Mouse (Mus musculus) neural tube, embryonic 11.5 days (tissue): ENCODE measurements at regions not wholly inside any gene's neighbourhood (a gene's known extent, or its start where the extent isn't known, plus 50 kb on each side); places are given as distances from the start of the nearest gene placed in this dataset.

Experiments
- ATAC-seq: fragments of 200-750 bp; cut with Nextera tagmentation; 2 replicates; pipeline ENCODE4 v1.8.0; 2017; ENCODE audit warnings: moderate number of reproducible peaks, mild to moderate bottlenecking, moderate TSS enrichment, moderate library complexity; ENCODE audit not compliant: insufficient read depth, low FRiP score, low TSS enrichment
- DNase-seq: peaks from one replicate; pipeline ENCODE4 v3.0.0-alpha.2; 2015; ENCODE audit warnings: low spot score
- H3K27ac ChIP-seq: fragments of 300-500 bp; sonication (generic); 2 replicates; pipeline ENCODE4 v1.5.1; 2014; ENCODE audit warnings: low read depth, mild to moderate bottlenecking, low read length
- H3K27me3 ChIP-seq: fragments of 300-500 bp; sonication (generic); 2 replicates; pipeline ENCODE4 v1.6.1; 2014; ENCODE audit warnings: mild to moderate bottlenecking, low read length, mixed read lengths; ENCODE audit not compliant: control insufficient read depth, insufficient read depth
- H3K36me3 ChIP-seq: fragments of 300-500 bp; sonication (generic); 2 replicates; pipeline ENCODE4 v1.6.1; 2014; ENCODE audit warnings: mild to moderate bottlenecking, low read length, moderate library complexity, mixed read lengths; ENCODE audit not compliant: control insufficient read depth, insufficient read depth
- H3K4me1 ChIP-seq: fragments of 300-500 bp; sonication (generic); 2 replicates; pipeline ENCODE4 v1.6.1; 2014; ENCODE audit warnings: low read length, mixed read lengths; ENCODE audit not compliant: control insufficient read depth, insufficient read depth
- H3K4me2 ChIP-seq: fragments of 300-500 bp; sonication (generic); 2 replicates; pipeline ENCODE4 v1.6.1; 2014; ENCODE audit warnings: low read depth, mild to moderate bottlenecking, moderate library complexity
- H3K4me3 ChIP-seq: fragments of 300-500 bp; sonication (generic); 2 replicates; pipeline ENCODE4 v1.5.1; 2014; ENCODE audit warnings: low read depth, low read length
- H3K9ac ChIP-seq: fragments of 300-500 bp; sonication (generic); 2 replicates; pipeline ENCODE4 v1.6.1; 2014; ENCODE audit warnings: mild to moderate bottlenecking, low read length
- H3K9me3 ChIP-seq: fragments of 300-500 bp; sonication (generic); 2 replicates; pipeline ENCODE4 v1.6.1; 2016; ENCODE audit warnings: low read length; ENCODE audit not compliant: control insufficient read depth
- WGBS: fragments of 180-500 bp; shearing (Covaris S2); extraction: QIAGEN DNeasy Blood & Tissue Kit; methylation state at CpG from one replicate; pipeline ENCODE4 v1.1.7; 2014; 5-methylcytosine and 5-hydroxymethylcytosine counted together

GRCm38 (mm10) chr12:27866421-27866820, 524.0 kb upstream of the Sox11 start:
- Histone ChIP-seq H3K27me3 (no peaks in the 10 kb centered on the region), H3K9me3 (no peaks in the 10 kb centered on the region), H3K4me3 (no peak overlapping the region), H3K9ac (no peak overlapping the region), H3K4me1 (no peaks in the 10 kb centered on the region), H3K4me2 (no peak overlapping the region), H3K36me3 (no peaks in the 10 kb centered on the region), H3K27ac (no peak overlapping the region)
- WGBS: 83% methylated on average over 1 of the region's 1 CpGs
- ATAC-seq: no peak
- no peak for DNase-seq

- no peaks in the 10 kb centered on the region for H3K4me1 ChIP-seq
- H3K27me3 ChIP-seq: no peaks in the 10 kb centered on the region
- DNase-seq: peak; percentile 25
- no peak for ATAC-seq
- WGBS: 85% methylated on average over 3 of the region's 3 CpGs
- H3K9ac ChIP-seq: no peak overlapping the region
- H3K4me2 ChIP-seq: no peak overlapping the region
- H3K27ac ChIP-seq: no peak overlapping the region
- no peaks in the 10 kb centered on the region for H3K36me3 ChIP-seq
- H3K9me3 ChIP-seq: no peaks in the 10 kb centered on the region
- no peak overlapping the region for H3K4me3 ChIP-seq
These were observed 507.2 kb upstream of the Sox11 start for GRCm38 (mm10) chr12:27849537-27849936.

- DNase-seq (no peak), ATAC-seq (no peak)
- no peaks in the 10 kb centered on the region for H3K9me3 ChIP-seq
- no peak overlapping the region for H3K9ac ChIP-seq
- H3K27ac ChIP-seq: no peak overlapping the region
- H3K4me3 ChIP-seq: no peak overlapping the region
- H3K36me3 ChIP-seq: no peaks in the 10 kb centered on the region
- H3K27me3 ChIP-seq: no peaks in the 10 kb centered on the region
- H3K4me2 ChIP-seq: no peak overlapping the region
- H3K4me1 ChIP-seq: no peaks in the 10 kb centered on the region
- WGBS: 66% methylated on average over 3 of the region's 3 CpGs
These were observed 506.7 kb upstream of the Sox11 start for GRCm38 (mm10) chr12:27849099-27849498.

GRCm38 (mm10) chr12:27848141-27848540, 505.8 kb upstream of the Sox11 start:
- Histone ChIP-seq H3K27ac (no peak overlapping the region), H3K36me3 (no peaks in the 10 kb centered on the region), H3K4me1 (no peaks in the 10 kb centered on the region), H3K4me2 (no peak overlapping the region), H3K9me3 (no peaks in the 10 kb centered on the region), H3K27me3 (no peaks in the 10 kb centered on the region), H3K9ac (no peak overlapping the region), H3K4me3 (no peak overlapping the region)
- ATAC-seq (no peak), DNase-seq (no peak)
- WGBS: 68% methylated on average over 5 of the region's 5 CpGs

- Histone ChIP-seq H3K9ac (no peak overlapping the region), H3K27ac (no peak overlapping the region), H3K36me3 (no peaks in the 10 kb centered on the region), H3K27me3 (no peaks in the 10 kb centered on the region), H3K4me3 (no peak overlapping the region), H3K9me3 (no peaks in the 10 kb centered on the region), H3K4me2 (no peak overlapping the region), H3K4me1 (no peaks in the 10 kb centered on the region)
- ATAC-seq: no peak
- 65% methylated on average over 10 of the region's 10 CpGs for WGBS
- no peak for DNase-seq
These were observed 505.0 kb upstream of the Sox11 start for GRCm38 (mm10) chr12:27847397-27847796.

- no peak overlapping the region for H3K4me3 ChIP-seq
- ATAC-seq: no peak
- H3K9ac ChIP-seq: no peak overlapping the region
- H3K4me2 ChIP-seq: no peak overlapping the region
- H3K9me3 ChIP-seq: no peaks in the 10 kb centered on the region
- no peaks in the 10 kb centered on the region for H3K4me1 ChIP-seq
- no peak overlapping the region for H3K27ac ChIP-seq
- DNase-seq: no peak
- no peaks in the 10 kb centered on the region for H3K27me3 ChIP-seq
- H3K36me3 ChIP-seq: no peaks in the 10 kb centered on the region
These were observed 502.6 kb upstream of the Sox11 start for GRCm38 (mm10) chr12:27844958-27845357.

GRCm38 (mm10) chr12:27838955-27839354, 496.6 kb upstream of the Sox11 start:
- DNase-seq (no peak), ATAC-seq (no peak)
- H3K27ac ChIP-seq: no peak overlapping the region
- H3K9ac ChIP-seq: no peak overlapping the region
- no peak overlapping the region for H3K4me2 ChIP-seq
- no peaks in the 10 kb centered on the region for H3K9me3 ChIP-seq
- H3K4me3 ChIP-seq: no peak overlapping the region
- H3K27me3 ChIP-seq: no peaks in the 10 kb centered on the region
- H3K36me3 ChIP-seq: no peaks in the 10 kb centered on the region
- no peaks in the 10 kb centered on the region for H3K4me1 ChIP-seq

- H3K27ac ChIP-seq: no peak overlapping the region
- 81% methylated on average over 6 of the region's 6 CpGs for WGBS
- no peak for ATAC-seq
- H3K4me1 ChIP-seq: no peaks in the 10 kb centered on the region
- no peaks in the 10 kb centered on the region for H3K9me3 ChIP-seq
- no peak overlapping the region for H3K4me3 ChIP-seq
- DNase-seq: no peak
- no peak overlapping the region for H3K4me2 ChIP-seq
- no peaks in the 10 kb centered on the region for H3K36me3 ChIP-seq
- H3K9ac ChIP-seq: no peak overlapping the region
- no peaks in the 10 kb centered on the region for H3K27me3 ChIP-seq
These were observed 496.0 kb upstream of the Sox11 start for GRCm38 (mm10) chr12:27838384-27838783.

- no peak overlapping the region for H3K4me2 ChIP-seq
- DNase-seq: no peak
- H3K4me3 ChIP-seq: no peak overlapping the region
- H3K9me3 ChIP-seq: no peaks in the 10 kb centered on the region
- no peak overlapping the region for H3K27ac ChIP-seq
- no peaks in the 10 kb centered on the region for H3K36me3 ChIP-seq
- H3K4me1 ChIP-seq: no peaks in the 10 kb centered on the region
- no peaks in the 10 kb centered on the region for H3K27me3 ChIP-seq
- no peak overlapping the region for H3K9ac ChIP-seq
- WGBS: 87% methylated on average over 5 of the region's 5 CpGs
- ATAC-seq: no peak
These were observed 483.8 kb upstream of the Sox11 start for GRCm38 (mm10) chr12:27826208-27826607.
